Mouse (Mus musculus): ENCODE results near the gene Gpr137.

GRCm38 (mm10) chr19:6987061-6987903, 45.0 kb upstream of the Gpr137 start, which contains the start of gene Vegfb:
- no peak for TF ChIP-seq CTCF (IDR thresholded peaks at IDR 0.05; ENCODE audit: low read depth, low read length)
- no peak for TF ChIP-seq GATA1 (IDR thresholded peaks at IDR 0.05; ENCODE audit: borderline replicate concordance, low read length)
- TF ChIP-seq POLR2AphosphoS5 (IDR thresholded peaks at IDR 0.05; ENCODE audit: insufficient replicate concordance, low read depth, low read length), result no peak
